Mouse (Mus musculus) hindbrain, embryonic 13.5 days (tissue): ENCODE results near the gene Saa2. TPM values are rescaled to one million over a fixed set of nuclear protein-coding genes. Genes with fewer than 3 reads are reported as not detected.

Source experiments
- ATAC-seq: fragments of 200-750 bp; cut with Nextera tagmentation; 2 replicates; pipeline ENCODE4 v1.8.0; 2017; ENCODE audit warnings: moderate TSS enrichment; ENCODE audit not compliant: low FRiP score
- H3K27ac ChIP-seq: fragments of 300-500 bp; sonication (generic); 2 replicates; pipeline ENCODE4 v1.5.1; 2015; ENCODE audit warnings: inconsistent platforms, mild to moderate bottlenecking, moderate library complexity
- H3K27me3 ChIP-seq: fragments of 300-500 bp; sonication (generic); 2 replicates; pipeline ENCODE4 v1.6.1; 2015; ENCODE audit warnings: mild to moderate bottlenecking, inconsistent platforms
- H3K36me3 ChIP-seq: fragments of 300-500 bp; sonication (generic); 2 replicates; pipeline ENCODE4 v1.6.1; 2015; ENCODE audit warnings: mild to moderate bottlenecking, inconsistent platforms
- H3K4me1 ChIP-seq: fragments of 300-500 bp; sonication (generic); replicated peaks from 2 replicates; pipeline ENCODE4 v1.6.1; 2015; ENCODE audit warnings: inconsistent platforms
- H3K4me2 ChIP-seq: fragments of 300-500 bp; sonication (generic); 2 replicates; pipeline ENCODE4 v1.6.1; 2015; ENCODE audit warnings: inconsistent platforms, mild to moderate bottlenecking, moderate library complexity
- H3K4me3 ChIP-seq: fragments of 300-500 bp; sonication (generic); 2 replicates; pipeline ENCODE4 v1.5.1; 2015; ENCODE audit warnings: mild to moderate bottlenecking, inconsistent platforms
- H3K9ac ChIP-seq: fragments of 300-500 bp; sonication (generic); 2 replicates; pipeline ENCODE4 v1.6.1; 2015; ENCODE audit warnings: mild to moderate bottlenecking, inconsistent platforms
- H3K9me3 ChIP-seq: fragments of 300-500 bp; sonication (generic); 2 replicates; pipeline ENCODE4 v1.6.1; 2016; ENCODE audit warnings: inconsistent platforms
- WGBS: fragments of 180-500 bp; shearing (Covaris S2); methylation state at CpG from one replicate; pipeline ENCODE4 v1.1.7; 2015; 5-methylcytosine and 5-hydroxymethylcytosine counted together
- polyA plus RNA-seq: library from polyadenylated mRNA; unstranded; fragments of >200 nt; fragmentation: Nextera tagmentation; extraction: Ambion mirVana; gene quantifications from 2 replicates; pipeline ENCODE4 v1.2.1, GENCODE M21; 2015

Gene Saa2
- not detected in 2 replicates for polyA plus RNA-seq

GRCm38 (mm10) chr7:46751490-46751889 is at the start of gene Saa2:
Saa2 (plus strand) TSS chr7:46751790.
- Histone ChIP-seq H3K27ac (no peak within 1 kb of the TSS), H3K4me3 (no peak within 1 kb of the TSS), H3K4me1 (no peaks in the 10 kb centered on the region), H3K27me3 (no peaks in the 10 kb centered on the region), H3K9ac (no peak within 1 kb of the TSS), H3K36me3 (no peaks in the 10 kb centered on the region), H3K4me2 (no peak within 1 kb of the TSS), H3K9me3 (no peaks in the 10 kb centered on the region)
- no peak for ATAC-seq
- 78% methylated on average over 3 of the region's 3 CpGs for WGBS

- peak within 1 kb of the TSS; percentile 87 for H3K27ac ChIP-seq
- peak within 1 kb of the TSS; percentile 58 for H3K4me2 ChIP-seq
- H3K27me3 ChIP-seq, result 0 out of 2 replicates have a peak, but pooled peaks cover 3% of the 10 kb centered on the region
- no peaks in the 10 kb centered on the region for H3K9me3 ChIP-seq
- WGBS, result under 1% methylated on average over 38 of the region's 38 CpGs
- peak within 1 kb of the TSS; percentile 83 for H3K9ac ChIP-seq
- peaks cover 22% of the 10 kb centered on the region for H3K36me3 ChIP-seq
- H3K4me1 ChIP-seq, result peaks cover 10% of the 10 kb centered on the region
- peak within 1 kb of the TSS; percentile 75 for H3K4me3 ChIP-seq
- ATAC-seq, result peak; percentile 98
These were observed 41.2 kb upstream of the Saa2 start, which contains the start of gene Saal1 for GRCm38 (mm10) chr7:46710390-46710844. Saal1 (minus strand) TSS chr7:46710680.

DNA sequence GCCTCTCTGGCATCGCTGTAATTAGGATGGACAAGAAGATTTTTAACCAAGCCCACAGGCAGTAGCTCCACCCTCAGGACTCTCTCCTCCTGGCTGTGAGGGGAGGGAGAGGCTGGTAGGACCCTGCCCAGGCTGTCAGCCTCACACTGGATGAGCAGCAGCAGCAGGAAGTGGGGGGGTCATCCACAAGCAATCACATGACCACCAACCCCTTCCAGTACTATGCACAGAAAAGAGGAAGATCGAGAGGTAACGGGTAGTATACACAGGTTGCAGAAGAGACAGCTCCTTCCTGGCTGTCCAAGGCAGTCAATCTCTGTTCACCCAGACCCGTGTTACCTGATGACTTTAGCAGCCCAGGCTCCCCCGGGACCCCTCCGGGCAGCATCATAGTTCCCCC is 39.3 kb upstream of the Saa2 start:
- H3K4me3 ChIP-seq, result no peak overlapping the region
- H3K27me3 ChIP-seq, result 0 out of 2 replicates have a peak, but pooled peaks cover 3% of the 10 kb centered on the region
- ATAC-seq, result no peak
- no peak overlapping the region; the same call in 1 of the 2 replicates for H3K9ac ChIP-seq
- H3K27ac ChIP-seq, result no peak overlapping the region
- no peak overlapping the region for H3K4me2 ChIP-seq
- H3K9me3 ChIP-seq, result no peaks in the 10 kb centered on the region
- H3K36me3 ChIP-seq, result peaks cover 4% of the 10 kb centered on the region
- WGBS, result 64% methylated on average over 6 of the region's 6 CpGs
- H3K4me1 ChIP-seq, result peaks cover 10% of the 10 kb centered on the region

DNA sequence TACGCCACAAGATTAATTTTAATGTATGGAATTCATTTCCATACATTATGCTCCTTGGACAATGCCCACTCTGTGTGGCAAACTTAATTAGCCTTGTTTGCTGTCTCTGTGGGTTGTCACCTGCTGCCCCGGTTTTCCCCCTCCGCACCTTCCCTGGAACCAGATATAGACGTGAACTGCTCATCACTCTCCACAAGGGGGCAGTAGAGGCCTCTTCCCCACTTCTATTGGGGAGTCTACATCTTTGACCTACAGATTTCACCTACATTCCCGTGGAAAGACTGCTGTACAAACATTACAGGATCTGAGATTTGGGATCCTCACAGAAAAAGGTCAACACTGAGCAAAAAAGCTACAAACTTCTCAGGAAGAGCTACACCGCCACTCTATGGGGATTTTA is 37.1 kb upstream of the Saa2 start:
- H3K4me3 ChIP-seq, result no peak overlapping the region
- 0 out of 2 replicates have a peak, but pooled peaks cover 3% of the 10 kb centered on the region for H3K27me3 ChIP-seq
- no peaks in the 10 kb centered on the region for H3K9me3 ChIP-seq
- H3K4me2 ChIP-seq, result no peak overlapping the region
- no peak overlapping the region for H3K9ac ChIP-seq
- WGBS, result 34% methylated on average over 6 of the region's 6 CpGs
- no peak for ATAC-seq
- no peak overlapping the region for H3K27ac ChIP-seq
- no peaks in the 10 kb centered on the region for H3K36me3 ChIP-seq
- H3K4me1 ChIP-seq, result peaks cover 3% of the 10 kb centered on the region

GRCm38 (mm10) chr7:46715600-46715999 is 36.0 kb upstream of the Saa2 start, which contains the start of gene Saa3:
Saa3 (minus strand) TSS chr7:46715700.
- WGBS, result 93% methylated on average over 5 of the region's 5 CpGs
- H3K9me3 ChIP-seq, result no peaks in the 10 kb centered on the region
- no peak within 1 kb of the TSS for H3K27ac ChIP-seq
- H3K4me3 ChIP-seq, result no peak within 1 kb of the TSS
- H3K27me3 ChIP-seq, result peaks cover 7% of the 10 kb centered on the region; the same call in 1 of the 2 replicates
- H3K4me2 ChIP-seq, result no peak within 1 kb of the TSS
- no peaks in the 10 kb centered on the region for H3K36me3 ChIP-seq
- ATAC-seq, result no peak
- H3K9ac ChIP-seq, result no peak within 1 kb of the TSS
- no peaks in the 10 kb centered on the region for H3K4me1 ChIP-seq

- Histone ChIP-seq H3K9ac (no peak overlapping the region), H3K27ac (no peak overlapping the region), H3K4me2 (no peak overlapping the region), H3K4me3 (no peak overlapping the region), H3K4me1 (no peaks in the 10 kb centered on the region), H3K27me3 (peaks cover 12% of the 10 kb centered on the region; the same call in 1 of the 2 replicates), H3K36me3 (no peaks in the 10 kb centered on the region), H3K9me3 (no peaks in the 10 kb centered on the region)
- ATAC-seq, result no peak
- WGBS, result 71% methylated on average over 5 of the region's 5 CpGs
These were observed 34.7 kb upstream of the Saa2 start for GRCm38 (mm10) chr7:46716897-46717296.

DNA sequence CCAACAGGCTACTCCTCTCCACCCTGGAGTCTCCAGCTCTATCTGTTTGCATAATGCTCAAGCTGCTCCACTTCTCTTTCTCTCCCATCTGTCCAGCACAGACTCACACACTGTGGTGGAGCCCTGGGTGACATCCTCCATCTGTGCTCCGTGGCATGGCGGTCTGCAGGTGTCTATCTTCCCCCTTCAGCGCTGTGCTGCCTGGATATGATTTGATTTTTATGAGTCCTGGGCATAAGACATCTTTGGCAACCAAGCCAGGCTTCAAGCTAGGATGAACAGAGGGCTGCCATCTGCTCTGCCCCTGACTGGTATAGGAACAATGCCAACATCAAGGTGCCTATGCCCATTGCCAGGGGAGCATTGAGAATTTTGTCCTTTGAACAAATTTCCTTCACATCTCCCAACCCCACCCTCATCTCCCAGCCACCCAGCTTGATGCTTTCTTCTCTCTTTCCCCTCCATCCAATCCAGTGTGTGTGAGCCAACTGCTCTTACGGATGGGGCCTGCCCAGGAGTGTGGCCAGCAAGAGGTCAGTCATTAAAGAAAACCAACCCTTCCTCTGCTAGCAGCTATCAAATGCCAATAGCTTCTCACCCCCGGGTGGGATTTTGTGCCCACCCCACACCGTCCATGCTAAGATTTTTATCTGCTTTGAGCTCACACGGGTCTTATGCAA is 32.9 kb upstream of the Saa2 start:
- no peak overlapping the region for H3K9ac ChIP-seq
- no peak; the same call in 1 of the 2 replicates for ATAC-seq
- H3K4me1 ChIP-seq, result no peaks in the 10 kb centered on the region
- no peaks in the 10 kb centered on the region for H3K36me3 ChIP-seq
- H3K4me2 ChIP-seq, result no peak overlapping the region
- H3K27ac ChIP-seq, result no peak overlapping the region
- no peak overlapping the region for H3K4me3 ChIP-seq
- no peaks in the 10 kb centered on the region for H3K9me3 ChIP-seq
- WGBS, result 79% methylated on average over 7 of the region's 7 CpGs
- peaks cover 13% of the 10 kb centered on the region for H3K27me3 ChIP-seq

GRCm38 (mm10) chr7:46719526-46719925 is 32.1 kb upstream of the Saa2 start:
- Histone ChIP-seq H3K4me3 (no peak overlapping the region), H3K4me2 (no peak overlapping the region)

GRCm38 (mm10) chr7:46720460-46720859 is 31.1 kb upstream of the Saa2 start:
- 81% methylated on average over 9 of the region's 9 CpGs for WGBS
- Histone ChIP-seq H3K4me1 (no peaks in the 10 kb centered on the region), H3K4me2 (no peak overlapping the region), H3K27me3 (peaks cover 15% of the 10 kb centered on the region), H3K4me3 (no peak overlapping the region), H3K9ac (no peak overlapping the region), H3K9me3 (no peaks in the 10 kb centered on the region), H3K27ac (no peak overlapping the region), H3K36me3 (no peaks in the 10 kb centered on the region)
- ATAC-seq, result no peak

More at GRCm38 (mm10) chr7:46719526-46719925, 32.1 kb upstream of the Saa2 start:
- Histone ChIP-seq H3K27ac (no peak overlapping the region), H3K9me3 (no peaks in the 10 kb centered on the region), H3K9ac (no peak overlapping the region), H3K4me1 (no peaks in the 10 kb centered on the region), H3K27me3 (peaks cover 15% of the 10 kb centered on the region), H3K36me3 (no peaks in the 10 kb centered on the region)
- WGBS, result 86% methylated on average over 7 of the region's 7 CpGs
- ATAC-seq, result no peak

- H3K27ac ChIP-seq, result no peak overlapping the region
- H3K36me3 ChIP-seq, result no peaks in the 10 kb centered on the region
- H3K9me3 ChIP-seq, result no peaks in the 10 kb centered on the region
- peaks cover 15% of the 10 kb centered on the region for H3K27me3 ChIP-seq
- H3K4me2 ChIP-seq, result no peak overlapping the region
- no peak for ATAC-seq
- 98% methylated on average over 6 of the region's 6 CpGs for WGBS
- H3K4me3 ChIP-seq, result no peak overlapping the region
- H3K4me1 ChIP-seq, result no peaks in the 10 kb centered on the region
- H3K9ac ChIP-seq, result no peak overlapping the region
These were observed 28.2 kb upstream of the Saa2 start for GRCm38 (mm10) chr7:46723354-46723753.

GRCm38 (mm10) chr7:46723849-46724248 is 27.7 kb upstream of the Saa2 start:
- Histone ChIP-seq H3K9ac (no peak overlapping the region), H3K27me3 (peaks cover 15% of the 10 kb centered on the region), H3K4me3 (no peak overlapping the region), H3K9me3 (no peaks in the 10 kb centered on the region), H3K27ac (no peak overlapping the region), H3K4me1 (no peaks in the 10 kb centered on the region), H3K4me2 (no peak overlapping the region), H3K36me3 (no peaks in the 10 kb centered on the region)
- no peak for ATAC-seq
- WGBS, result 96% methylated on average over 3 of the region's 3 CpGs

DNA sequence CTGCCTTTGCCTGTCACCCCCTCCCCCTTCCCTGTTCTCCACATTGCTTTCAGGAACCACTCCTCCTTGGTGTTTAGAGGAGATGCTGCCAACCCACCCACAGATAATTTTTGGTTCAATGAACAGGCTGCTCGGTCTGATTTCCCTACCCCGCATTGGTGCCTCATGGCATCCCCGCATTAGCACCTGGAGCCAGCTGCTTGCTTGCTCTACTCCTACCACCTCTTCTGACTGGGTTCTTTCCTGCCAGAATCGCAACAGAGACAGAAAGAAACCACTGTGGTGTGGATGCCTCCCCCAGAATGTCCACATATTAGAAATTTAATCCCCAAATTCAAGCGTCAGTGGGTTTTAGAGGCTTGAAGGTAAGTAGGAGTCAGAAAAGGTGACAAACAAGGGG is 27.2 kb upstream of the Saa2 start:
- Histone ChIP-seq H3K27ac (no peak overlapping the region), H3K4me3 (no peak overlapping the region)
- WGBS, result 82% methylated on average over 5 of the region's 5 CpGs

DNA sequence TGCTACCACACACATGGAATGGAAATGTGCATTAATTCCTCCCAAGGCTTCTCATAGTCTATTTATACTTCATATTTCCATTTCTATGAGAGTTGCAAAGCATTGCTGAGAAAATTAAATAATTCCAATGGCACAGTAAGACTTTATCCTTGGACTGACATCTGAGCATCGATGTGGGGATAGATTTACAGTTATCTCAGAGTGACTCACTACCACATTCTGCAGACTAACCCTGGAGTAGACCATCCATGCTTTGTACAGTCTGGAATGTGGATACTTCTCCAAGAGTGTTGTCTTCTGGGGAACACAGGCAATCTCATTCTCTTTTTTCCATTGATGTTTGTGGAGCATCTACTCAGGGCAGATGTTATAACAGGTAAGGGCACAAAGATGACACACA is 24.0 kb upstream of the Saa2 start:
- Histone ChIP-seq H3K9ac (no peak overlapping the region), H3K27me3 (peaks cover 6% of the 10 kb centered on the region; the same call in 1 of the 2 replicates), H3K36me3 (no peaks in the 10 kb centered on the region), H3K4me2 (no peak overlapping the region), H3K4me3 (no peak overlapping the region), H3K4me1 (no peaks in the 10 kb centered on the region), H3K27ac (no peak overlapping the region), H3K9me3 (no peaks in the 10 kb centered on the region)
- ATAC-seq, result no peak
- WGBS, result 94% methylated on average over 1 of the region's 1 CpGs

More for the DNA sequence above, 27.2 kb upstream of the Saa2 start:
- ATAC-seq, result no peak
- H3K9ac ChIP-seq, result no peak overlapping the region
- H3K36me3 ChIP-seq, result no peaks in the 10 kb centered on the region
- no peak overlapping the region for H3K4me2 ChIP-seq
- no peaks in the 10 kb centered on the region for H3K9me3 ChIP-seq
- H3K4me1 ChIP-seq, result no peaks in the 10 kb centered on the region
- peaks cover 15% of the 10 kb centered on the region for H3K27me3 ChIP-seq
